Mouse (Mus musculus) cerebellum, adult 2 months (tissue): ENCODE data around the gene Iqcf6.
"Not testable (repeated sequence)": the region's sequence is repeated elsewhere in the genome, so short reads cannot be mapped to it uniquely, and the experiment has no call there.

Experiments used
- CTCF ChIP-seq: fragments of 200-500 bp; IDR thresholded peaks from 2 replicates; pipeline ENCODE4 v1.5.1; 2011; ENCODE audit warnings: low read depth, mild to moderate bottlenecking, control low read depth, low read length, moderate library complexity, borderline replicate concordance; ENCODE audit not compliant: insufficient read depth
- POLR2A ChIP-seq: fragments of 200-500 bp; IDR thresholded peaks from 2 replicates; pipeline ENCODE4 v1.6.1; 2011; ENCODE audit warnings: low read length, control low read depth, borderline replicate concordance; ENCODE audit not compliant: insufficient read depth

- not testable (repeated sequence) for TF ChIP-seq POLR2A, CTCF
These were observed 31.0 kb upstream of the Iqcf6 start for GRCm38 (mm10) chr9:106595402-106595801.
